12 mouse cellular contexts compared by ENCODE assay signal in genomic region chr1:185346188-185346587, GRCm38 (mm10). TPM values are rescaled to one million over a fixed set of nuclear protein-coding genes. Genes with fewer than 3 reads are reported as not detected.
DNase-seq lines count a peak whose midpoint lies in the region; ATAC-seq and TF ChIP-seq lines count a peak whose summit lies in the region.
"Had no signal": no experiment of that assay in that cellular context is flagged by ENCODE, and none has a peak within 500 bp of the region (broad histone marks: within the 10 kb centered on the region; RNA-seq: fewer than 3 reads in every experiment).

No protein-coding gene starts in this region.

- no peak overlapping the region for H3K4me2 ChIP-seq in hindbrain, embryonic 11.5 days (replicated peaks; ENCODE audit: low read depth, low read length)
- H3K4me2 ChIP-seq in hindbrain, embryonic 12.5 days (replicated peaks), result no peak overlapping the region
- H3K4me2 ChIP-seq in lung, postnatal 0 days (replicated peaks; ENCODE audit: low read depth, low read length), result no peak overlapping the region
- no peak overlapping the region for H3K4me2 ChIP-seq in forebrain, embryonic 14.5 days (ENCODE audit: low read length)
- H3K4me2 ChIP-seq: liver, embryonic 15.5 days had no signal

- no peak overlapping the region for H3K9ac ChIP-seq in hindbrain, embryonic 11.5 days (ENCODE audit: low read depth, low read length)
- H3K9ac ChIP-seq in hindbrain, embryonic 12.5 days, result no peak overlapping the region
- no peak overlapping the region for H3K9ac ChIP-seq in lung, postnatal 0 days (replicated peaks; ENCODE audit: low read depth)
- no peak overlapping the region for H3K9ac ChIP-seq in forebrain, embryonic 14.5 days (ENCODE audit: low read length)
- H3K9ac ChIP-seq: liver, embryonic 15.5 days had no signal

- no peaks in the 10 kb centered on the region for H3K27me3 ChIP-seq in hindbrain, embryonic 11.5 days (ENCODE audit: control insufficient read depth, insufficient read depth, low read length)
- H3K27me3 ChIP-seq in hindbrain, embryonic 12.5 days, result no peaks in the 10 kb centered on the region
- H3K27me3 ChIP-seq in lung, postnatal 0 days (replicated peaks; ENCODE audit: insufficient read depth, low read length), result no peaks in the 10 kb centered on the region
- no peaks in the 10 kb centered on the region for H3K27me3 ChIP-seq in forebrain, embryonic 14.5 days (replicated peaks; ENCODE audit: control insufficient read depth, insufficient read depth, low read length)
- H3K27me3 ChIP-seq: liver, embryonic 15.5 days had no signal

- DNase-seq in hindbrain, embryonic 11.5 days (ENCODE audit: low spot score), result peak; percentile 5
- DNase-seq in lung, postnatal 0 days (ENCODE audit: low spot score), result peak; percentile 25
- no peak for DNase-seq in lung, postnatal 4 days
- DNase-seq in brain, embryonic 14.5 days (ENCODE audit: low read depth), result peak; percentile 17
- DNase-seq in lung, postnatal 36 days, result peak; percentile 26
- DNase-seq in frontal cortex, adult 2 months (ENCODE audit: extremely low spot score in 1 of 2, low spot score in 1 of 2), result no peak
- DNase-seq in forebrain, embryonic 14.5 days (ENCODE audit: low spot score), result no peak
- DNase-seq: cerebellum, postnatal 25 days; layer of hippocampus, postnatal 36 days; thymus, postnatal 4 days had no signal

- no peaks in the 10 kb centered on the region for H3K9me3 ChIP-seq in hindbrain, embryonic 11.5 days (ENCODE audit: control insufficient read depth, low read length)
- no peaks in the 10 kb centered on the region for H3K9me3 ChIP-seq in hindbrain, embryonic 12.5 days (replicated peaks)
- H3K9me3 ChIP-seq in lung, postnatal 0 days (ENCODE audit: low read length), result no peaks in the 10 kb centered on the region
- H3K9me3 ChIP-seq in forebrain, embryonic 14.5 days (replicated peaks; ENCODE audit: control insufficient read depth, low read length), result no peaks in the 10 kb centered on the region
- H3K9me3 ChIP-seq: liver, embryonic 15.5 days had no signal

- WGBS in hindbrain, embryonic 11.5 days, result 76% methylated on average over 10 of the region's 10 CpGs
- WGBS in hindbrain, embryonic 12.5 days, result 77% methylated on average over 10 of the region's 10 CpGs
- WGBS in lung, postnatal 0 days, result 69% methylated on average over 10 of the region's 10 CpGs
- WGBS in forebrain, embryonic 14.5 days, result 73% methylated on average over 10 of the region's 10 CpGs

- no peak for TF ChIP-seq EP300 in lung, postnatal 0 days (IDR thresholded peaks at IDR 0.05)

- no peaks in the 10 kb centered on the region for H3K4me1 ChIP-seq in hindbrain, embryonic 11.5 days (replicated peaks; ENCODE audit: control insufficient read depth, insufficient read depth, low read length)
- H3K4me1 ChIP-seq in hindbrain, embryonic 12.5 days, result no peaks in the 10 kb centered on the region
- no peaks in the 10 kb centered on the region for H3K4me1 ChIP-seq in lung, postnatal 0 days (ENCODE audit: insufficient read depth, low read depth, low read length)
- no peaks in the 10 kb centered on the region for H3K4me1 ChIP-seq in forebrain, embryonic 14.5 days (ENCODE audit: control insufficient read depth, insufficient read depth, low read length)
- H3K4me1 ChIP-seq: liver, embryonic 15.5 days had no signal

- H3K36me3 ChIP-seq in hindbrain, embryonic 11.5 days (ENCODE audit: control insufficient read depth, insufficient read depth, low read length), result peaks cover 3% of the 10 kb centered on the region; the same call in 1 of the 2 replicates
- peaks cover 87% of the 10 kb centered on the region for H3K36me3 ChIP-seq in hindbrain, embryonic 12.5 days
- H3K36me3 ChIP-seq in lung, postnatal 0 days (ENCODE audit: insufficient read depth, low read length), result peaks cover 8% of the 10 kb centered on the region
- H3K36me3 ChIP-seq in forebrain, embryonic 14.5 days (ENCODE audit: control insufficient read depth, insufficient read depth, low read length), result peaks cover 87% of the 10 kb centered on the region

- no peak for TF ChIP-seq POLR2A in brain, embryonic 14.5 days (IDR thresholded peaks at IDR 0.05; ENCODE audit: borderline replicate concordance, extremely low read depth, insufficient read depth, insufficient read length, poor library complexity, severe bottlenecking)

- H3K27ac ChIP-seq in hindbrain, embryonic 11.5 days (ENCODE audit: low read depth, low read length), result no peak overlapping the region
- no peak overlapping the region for H3K27ac ChIP-seq in hindbrain, embryonic 12.5 days
- H3K27ac ChIP-seq in lung, postnatal 0 days (ENCODE audit: low read length), result no peak overlapping the region
- no peak overlapping the region for H3K27ac ChIP-seq in forebrain, embryonic 14.5 days (ENCODE audit: low read depth, low read length)
- H3K27ac ChIP-seq: liver, embryonic 15.5 days had no signal

- ATAC-seq in hindbrain, embryonic 11.5 days (ENCODE audit: low FRiP score), result no peak
- no peak for ATAC-seq in hindbrain, embryonic 12.5 days (ENCODE audit: low FRiP score)
- no peak for ATAC-seq in lung, postnatal 0 days
- no peak for ATAC-seq in forebrain, embryonic 14.5 days

- TF ChIP-seq CTCF in lung, postnatal 0 days (IDR thresholded peaks at IDR 0.05), result peak; percentile 48; the same call in 1 of the 2 replicates
- TF ChIP-seq CTCF in brain, embryonic 14.5 days (IDR thresholded peaks at IDR 0.05; ENCODE audit: borderline replicate concordance, extremely low read depth, insufficient read depth, insufficient read length), result peak; percentile 33; the same call in 1 of the 2 replicates

- no peak overlapping the region for H3K4me3 ChIP-seq in hindbrain, embryonic 11.5 days (ENCODE audit: low read depth, low read length)
- no peak overlapping the region for H3K4me3 ChIP-seq in hindbrain, embryonic 12.5 days
- H3K4me3 ChIP-seq in lung, postnatal 0 days (ENCODE audit: low read depth, low read length), result no peak overlapping the region
- no peak overlapping the region for H3K4me3 ChIP-seq in forebrain, embryonic 14.5 days (ENCODE audit: low read depth, low read length)
- H3K4me3 ChIP-seq: liver, embryonic 15.5 days had no signal

RNA-seq across cellular contexts. Expression of gene Bpnt1, which starts 14.2 kb away (rescaled TPM):
- polyA plus RNA-seq in hindbrain, embryonic 11.5 days (2014; fragmentation: Nextera tagmentation; extraction: Ambion mirVana), result 28.8 and 29.0 TPM in 2 replicates
- 32.5 and 34.2 TPM in 2 replicates for polyA plus RNA-seq in hindbrain, embryonic 12.5 days (2016; fragmentation: Nextera tagmentation; extraction: Ambion mirVana)
- polyA plus RNA-seq in lung, postnatal 0 days (2015; fragmentation: Nextera tagmentation; extraction: Ambion mirVana), result 30.5 and 32.6 TPM in 2 replicates
- 39.6 and 41.8 TPM in 2 replicates for polyA plus RNA-seq in brain, embryonic 14.5 days (2012; rRNA removed)
- 89.2 and 93.1 TPM in 2 replicates for polyA plus RNA-seq in frontal cortex, adult 2 months (2012; rRNA removed)
- polyA plus RNA-seq in forebrain, embryonic 14.5 days (2014; fragmentation: Nextera tagmentation; extraction: Ambion mirVana), result 18.8 and 18.9 TPM in 2 replicates

RNA-seq across cellular contexts. Expression of gene Eprs, which starts 16.7 kb away (rescaled TPM):
- polyA plus RNA-seq in hindbrain, embryonic 11.5 days (2014; fragmentation: Nextera tagmentation; extraction: Ambion mirVana), result 146 and 172 TPM in 2 replicates
- 136 and 148 TPM in 2 replicates for polyA plus RNA-seq in hindbrain, embryonic 12.5 days (2016; fragmentation: Nextera tagmentation; extraction: Ambion mirVana)
- 46.6 and 54.9 TPM in 2 replicates for polyA plus RNA-seq in lung, postnatal 0 days (2015; fragmentation: Nextera tagmentation; extraction: Ambion mirVana)
- 26.4 and 44.5 TPM in 2 replicates for polyA plus RNA-seq in brain, embryonic 14.5 days (2012; rRNA removed)
- 34.0 and 36.7 TPM in 2 replicates for polyA plus RNA-seq in frontal cortex, adult 2 months (2012; rRNA removed)
- polyA plus RNA-seq in forebrain, embryonic 14.5 days (2014; fragmentation: Nextera tagmentation; extraction: Ambion mirVana), result 142 and 156 TPM in 2 replicates

RNA-seq across cellular contexts. Expression of gene Iars2, which starts 17.0 kb away (rescaled TPM):
- polyA plus RNA-seq in hindbrain, embryonic 11.5 days (2014; fragmentation: Nextera tagmentation; extraction: Ambion mirVana), result 19.2 and 24.5 TPM in 2 replicates
- polyA plus RNA-seq in hindbrain, embryonic 12.5 days (2016; fragmentation: Nextera tagmentation; extraction: Ambion mirVana), result 24.7 and 25.0 TPM in 2 replicates
- polyA plus RNA-seq in lung, postnatal 0 days (2015; fragmentation: Nextera tagmentation; extraction: Ambion mirVana), result 22.1 and 22.3 TPM in 2 replicates
- 18.2 and 18.9 TPM in 2 replicates for polyA plus RNA-seq in brain, embryonic 14.5 days (2012; rRNA removed)
- 22.3 and 26.1 TPM in 2 replicates for polyA plus RNA-seq in frontal cortex, adult 2 months (2012; rRNA removed)
- 18.4 and 19.5 TPM in 2 replicates for polyA plus RNA-seq in forebrain, embryonic 14.5 days (2014; fragmentation: Nextera tagmentation; extraction: Ambion mirVana)

Comparison
In these comparisons a context has a peak if more than half of its experiments do, and no peak if none do; other contexts are left out.
1. DNase-seq: peak in hindbrain, embryonic 11.5 days (single experiment), lung, postnatal 0 days (single experiment), brain, embryonic 14.5 days (single experiment) and lung, postnatal 36 days (single experiment); none in lung, postnatal 4 days (0 of 2), frontal cortex, adult 2 months (0 of 2) and forebrain, embryonic 14.5 days (single experiment).